Mouse (Mus musculus): ENCODE measurements around the gene Hectd1. TPM values are rescaled to one million over a fixed set of nuclear protein-coding genes. Genes with fewer than 3 reads are reported as not detected.

Hectd1 gene
- polyA plus RNA-seq, 1 experiment from 2014 or later: 34.1 TPM

GRCm38 (mm10) chr12:51845261-51845660 lies 15.9 kb upstream of the Hectd1 start:
- no peaks in the 10 kb centered on the region for H3K9me3 ChIP-seq (replicated peaks; ENCODE audit: control insufficient read depth, low read length, poor library complexity, severe bottlenecking)
- H3K4me1 ChIP-seq (ENCODE audit: control insufficient read depth, insufficient read depth, low read length): peaks cover 11% of the 10 kb centered on the region
- H3K9ac ChIP-seq (ENCODE audit: low read depth, low read length): no peak overlapping the region
- peak overlapping the region; percentile 55 for H3K4me3 ChIP-seq (ENCODE audit: low read depth, low read length)
- 43% methylated on average over 1 of the region's 1 CpGs for WGBS
- no peaks in the 10 kb centered on the region for H3K36me3 ChIP-seq (ENCODE audit: control insufficient read depth, insufficient read depth, low read length)
- peak; percentile 49 for ATAC-seq
- no peak overlapping the region for H3K27ac ChIP-seq (ENCODE audit: low read length)
- no peaks in the 10 kb centered on the region for H3K27me3 ChIP-seq (ENCODE audit: control insufficient read depth, insufficient read depth, low read depth, low read length)
- peak overlapping the region; percentile 77 for H3K4me2 ChIP-seq (ENCODE audit: low read length)

GRCm38 (mm10) chr12:51844771-51845256 lies 15.5 kb upstream of the Hectd1 start:
- peak overlapping the region; percentile 77 for H3K4me2 ChIP-seq (ENCODE audit: low read length)
- peaks cover 11% of the 10 kb centered on the region for H3K4me1 ChIP-seq (ENCODE audit: control insufficient read depth, insufficient read depth, low read length)
- under 1% methylated on average over 17 of the region's 17 CpGs for WGBS
- peak overlapping the region; percentile 55 for H3K4me3 ChIP-seq (ENCODE audit: low read depth, low read length)
- no peaks in the 10 kb centered on the region for H3K36me3 ChIP-seq (ENCODE audit: control insufficient read depth, insufficient read depth, low read length)
- peak overlapping the region; percentile 64 for H3K9ac ChIP-seq (ENCODE audit: low read depth, low read length)
- H3K27me3 ChIP-seq (ENCODE audit: control insufficient read depth, insufficient read depth, low read depth, low read length): no peaks in the 10 kb centered on the region
- peak overlapping the region; percentile 72 for H3K27ac ChIP-seq (ENCODE audit: low read length)
- peak; percentile 97 for ATAC-seq
- H3K9me3 ChIP-seq (replicated peaks; ENCODE audit: control insufficient read depth, low read length, poor library complexity, severe bottlenecking): no peaks in the 10 kb centered on the region

- Histone ChIP-seq H3K27me3 (ENCODE audit: control insufficient read depth, insufficient read depth, low read depth, low read length) (no peaks in the 10 kb centered on the region), H3K36me3 (ENCODE audit: control insufficient read depth, insufficient read depth, low read length) (no peaks in the 10 kb centered on the region), H3K4me3 (ENCODE audit: low read depth, low read length) (peak overlapping the region; percentile 55), H3K9me3 (replicated peaks; ENCODE audit: control insufficient read depth, low read length, poor library complexity, severe bottlenecking) (no peaks in the 10 kb centered on the region), H3K27ac (ENCODE audit: low read length) (no peak overlapping the region; the same call in 1 of the 2 replicates), H3K9ac (ENCODE audit: low read depth, low read length) (no peak overlapping the region), H3K4me2 (ENCODE audit: low read length) (peak overlapping the region; percentile 77), H3K4me1 (ENCODE audit: control insufficient read depth, insufficient read depth, low read length) (peaks cover 11% of the 10 kb centered on the region)
- ATAC-seq: no peak
- 29% methylated on average over 15 of the region's 15 CpGs for WGBS
Observed at GRCm38 (mm10) chr12:51843576-51844520, 14.5 kb upstream of the Hectd1 start.

- 37% methylated on average over 6 of the region's 6 CpGs for WGBS
- Histone ChIP-seq H3K9me3 (replicated peaks; ENCODE audit: control insufficient read depth, low read length, poor library complexity, severe bottlenecking) (no peaks in the 10 kb centered on the region), H3K4me3 (ENCODE audit: low read depth, low read length) (no peak overlapping the region), H3K36me3 (ENCODE audit: control insufficient read depth, insufficient read depth, low read length) (no peaks in the 10 kb centered on the region), H3K9ac (ENCODE audit: low read depth, low read length) (no peak overlapping the region), H3K4me2 (ENCODE audit: low read length) (no peak overlapping the region), H3K27ac (ENCODE audit: low read length) (no peak overlapping the region), H3K4me1 (ENCODE audit: control insufficient read depth, insufficient read depth, low read length) (peaks cover 11% of the 10 kb centered on the region), H3K27me3 (ENCODE audit: control insufficient read depth, insufficient read depth, low read depth, low read length) (no peaks in the 10 kb centered on the region)
- ATAC-seq: no peak
Observed at GRCm38 (mm10) chr12:51842081-51842864, 12.9 kb upstream of the Hectd1 start.

- Histone ChIP-seq H3K27ac (ENCODE audit: low read length) (no peak overlapping the region), H3K9me3 (replicated peaks; ENCODE audit: control insufficient read depth, low read length, poor library complexity, severe bottlenecking) (no peaks in the 10 kb centered on the region)
- ATAC-seq: no peak
Observed at GRCm38 (mm10) chr12:51839856-51840255, 10.5 kb upstream of the Hectd1 start.

GRCm38 (mm10) chr12:51835219-51835618 lies 5.9 kb upstream of the Hectd1 start:
- no peak overlapping the region for H3K9ac ChIP-seq (ENCODE audit: low read depth, low read length)
- H3K4me3 ChIP-seq (ENCODE audit: low read depth, low read length): no peak overlapping the region
- peaks cover 5% of the 10 kb centered on the region; the same call in 1 of the 2 replicates for H3K4me1 ChIP-seq (ENCODE audit: control insufficient read depth, insufficient read depth, low read length)
- WGBS: 55% methylated on average over 3 of the region's 3 CpGs
- H3K36me3 ChIP-seq (ENCODE audit: control insufficient read depth, insufficient read depth, low read length): no peaks in the 10 kb centered on the region
- H3K9me3 ChIP-seq (replicated peaks; ENCODE audit: control insufficient read depth, low read length, poor library complexity, severe bottlenecking): no peaks in the 10 kb centered on the region
- H3K4me2 ChIP-seq (ENCODE audit: low read length): no peak overlapping the region
- ATAC-seq: no peak
- H3K27me3 ChIP-seq (ENCODE audit: control insufficient read depth, insufficient read depth, low read depth, low read length): no peaks in the 10 kb centered on the region
- H3K27ac ChIP-seq (ENCODE audit: low read length): no peak overlapping the region

More at GRCm38 (mm10) chr12:51839856-51840255, 10.5 kb upstream of the Hectd1 start:
- Histone ChIP-seq H3K9ac (ENCODE audit: low read depth, low read length) (no peak overlapping the region), H3K4me2 (ENCODE audit: low read length) (no peak overlapping the region), H3K27me3 (ENCODE audit: control insufficient read depth, insufficient read depth, low read depth, low read length) (no peaks in the 10 kb centered on the region), H3K4me1 (ENCODE audit: control insufficient read depth, insufficient read depth, low read length) (peaks cover 8% of the 10 kb centered on the region), H3K4me3 (ENCODE audit: low read depth, low read length) (no peak overlapping the region), H3K36me3 (ENCODE audit: control insufficient read depth, insufficient read depth, low read length) (no peaks in the 10 kb centered on the region)
- 95% methylated on average over 1 of the region's 1 CpGs for WGBS

GRCm38 (mm10) chr12:51831931-51832330 lies 2.6 kb upstream of the Hectd1 start:
- ATAC-seq: no peak
- Histone ChIP-seq H3K4me3 (ENCODE audit: low read depth, low read length) (no peak overlapping the region), H3K9ac (ENCODE audit: low read depth, low read length) (no peak overlapping the region), H3K4me2 (ENCODE audit: low read length) (no peak overlapping the region), H3K36me3 (ENCODE audit: control insufficient read depth, insufficient read depth, low read length) (no peaks in the 10 kb centered on the region), H3K4me1 (ENCODE audit: control insufficient read depth, insufficient read depth, low read length) (peaks cover 21% of the 10 kb centered on the region), H3K27me3 (ENCODE audit: control insufficient read depth, insufficient read depth, low read depth, low read length) (no peaks in the 10 kb centered on the region), H3K27ac (ENCODE audit: low read length) (no peak overlapping the region), H3K9me3 (replicated peaks; ENCODE audit: control insufficient read depth, low read length, poor library complexity, severe bottlenecking) (no peaks in the 10 kb centered on the region)
- WGBS: 81% methylated on average over 13 of the region's 13 CpGs

GRCm38 (mm10) chr12:51831296-51831695 lies 2.0 kb upstream of the Hectd1 start:
- Histone ChIP-seq H3K4me3 (ENCODE audit: low read depth, low read length) (no peak overlapping the region), H3K9ac (ENCODE audit: low read depth, low read length) (no peak overlapping the region), H3K4me2 (ENCODE audit: low read length) (no peak overlapping the region), H3K27ac (ENCODE audit: low read length) (no peak overlapping the region), H3K9me3 (replicated peaks; ENCODE audit: control insufficient read depth, low read length, poor library complexity, severe bottlenecking) (no peaks in the 10 kb centered on the region), H3K27me3 (ENCODE audit: control insufficient read depth, insufficient read depth, low read depth, low read length) (no peaks in the 10 kb centered on the region), H3K36me3 (ENCODE audit: control insufficient read depth, insufficient read depth, low read length) (no peaks in the 10 kb centered on the region), H3K4me1 (ENCODE audit: control insufficient read depth, insufficient read depth, low read length) (peaks cover 21% of the 10 kb centered on the region)
- 95% methylated on average over 3 of the region's 3 CpGs for WGBS
- no peak for ATAC-seq
